Mouse (Mus musculus): ENCODE measurements around the gene Gm10295.

DNA sequence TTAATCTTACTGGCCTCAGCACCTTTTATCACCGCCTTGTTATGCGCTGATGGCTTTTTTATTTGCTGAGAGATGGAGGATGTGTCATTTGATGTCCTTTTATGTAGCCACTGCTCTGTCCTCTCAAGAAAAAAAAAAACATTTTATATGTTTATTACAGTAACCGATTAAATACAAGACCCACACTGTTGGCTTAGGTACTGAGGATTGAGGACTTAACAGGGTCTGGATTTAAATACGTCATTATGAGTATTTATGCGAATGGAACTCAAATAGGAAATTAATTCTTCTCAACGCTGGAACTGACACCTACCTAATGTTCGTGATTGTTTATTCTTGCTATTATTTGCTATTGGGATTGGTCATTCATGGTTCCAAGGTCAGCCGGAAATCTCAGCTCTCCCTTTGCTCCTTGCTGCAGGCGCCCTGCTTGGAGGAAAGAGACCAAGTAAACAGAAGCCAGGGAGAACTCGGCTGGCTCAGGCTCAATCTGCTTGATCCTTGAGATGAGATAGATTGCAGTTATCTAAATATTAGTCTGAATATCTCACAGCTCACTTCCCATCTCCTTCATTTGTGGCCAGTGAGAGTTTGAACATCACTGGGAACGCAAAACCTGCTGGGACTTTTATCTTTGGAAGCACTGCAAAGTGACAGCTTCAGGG, 26.2 kb downstream of the Gm10295 start:
- no peak for TF ChIP-seq POLR2A (IDR thresholded peaks at IDR 0.05; ENCODE audit: insufficient read length, low read depth)
- no peak for TF ChIP-seq MYOD1 (IDR thresholded peaks at IDR 0.05; ENCODE audit: control insufficient read depth in 1 of 3, insufficient read length in 2 of 3, low read depth in 2 of 3)
- TF ChIP-seq MAX (IDR thresholded peaks at IDR 0.05; ENCODE audit: low read depth), result no peak
- TF ChIP-seq TCF12 (IDR thresholded peaks at IDR 0.05; ENCODE audit: insufficient read depth, poor library complexity, severe bottlenecking), result no peak
- TF ChIP-seq USF1 (IDR thresholded peaks at IDR 0.05; ENCODE audit: low read depth), result no peak
- no peak for TF ChIP-seq MYOG (IDR thresholded peaks at IDR 0.05; ENCODE audit: control insufficient read depth in 1 of 3, insufficient read depth in 1 of 3, insufficient read length in 2 of 3, low read depth in 2 of 3)
- no peak for TF ChIP-seq REST (IDR thresholded peaks at IDR 0.05; ENCODE audit: insufficient read depth, insufficient read length)
- no peak for TF ChIP-seq TCF3 (IDR thresholded peaks at IDR 0.05; ENCODE audit: insufficient read length, low read depth)
